Mouse (Mus musculus): Measurements from ENCODE around the gene Tpcn1.

- no peak for TF ChIP-seq POLR2A (IDR thresholded peaks at IDR 0.05; ENCODE audit: borderline replicate concordance, low read depth, low read length)
- TF ChIP-seq CTCF (IDR thresholded peaks at IDR 0.05; ENCODE audit: low read depth, low read length) = peak; percentile 83
These were observed 32.1 kb upstream of the Tpcn1 start for GRCm38 (mm10) chr5:120620375-120621077.
